Mouse (Mus musculus) embryonic facial prominence, embryonic 15.5 days (tissue): ENCODE measurements at regions not wholly inside any gene's neighbourhood (a gene's known extent, or its start where the extent isn't known, plus 50 kb on each side); places are given as distances from the start of the nearest gene placed in this dataset.

Source experiments
- ATAC-seq: fragments of 200-750 bp; cut with Nextera tagmentation; 2 replicates; pipeline ENCODE4 v1.8.0; 2017; ENCODE audit warnings: low read depth, moderate TSS enrichment; ENCODE audit not compliant: insufficient number of reproducible peaks, low FRiP score, low TSS enrichment
- H3K27ac ChIP-seq: fragments of 300-500 bp; sonication (generic); replicated peaks from 2 replicates; pipeline ENCODE4 v1.5.1; 2015; ENCODE audit warnings: mild to moderate bottlenecking, inconsistent platforms
- H3K27me3 ChIP-seq: fragments of 300-500 bp; sonication (generic); 2 replicates; pipeline ENCODE4 v1.6.1; 2015; ENCODE audit warnings: inconsistent platforms
- H3K36me3 ChIP-seq: fragments of 300-500 bp; sonication (generic); 2 replicates; pipeline ENCODE4 v1.6.1; 2015; ENCODE audit warnings: mild to moderate bottlenecking, inconsistent platforms
- H3K4me1 ChIP-seq: fragments of 300-500 bp; sonication (generic); 2 replicates; pipeline ENCODE4 v1.6.1; 2015; ENCODE audit warnings: inconsistent platforms
- H3K4me2 ChIP-seq: fragments of 300-500 bp; sonication (generic); replicated peaks from 2 replicates; pipeline ENCODE4 v1.6.1; 2015; ENCODE audit warnings: mild to moderate bottlenecking, inconsistent platforms
- H3K4me3 ChIP-seq: fragments of 300-500 bp; sonication (generic); replicated peaks from 2 replicates; pipeline ENCODE4 v1.5.1; 2015; ENCODE audit warnings: mild to moderate bottlenecking, inconsistent platforms
- H3K9ac ChIP-seq: fragments of 300-500 bp; sonication (generic); 2 replicates; pipeline ENCODE4 v1.6.1; 2015; ENCODE audit warnings: inconsistent platforms
- H3K9me3 ChIP-seq: fragments of 300-500 bp; sonication (generic); replicated peaks from 2 replicates; pipeline ENCODE4 v1.6.1; 2016; ENCODE audit warnings: inconsistent platforms
- WGBS: fragments of 180-500 bp; shearing (Covaris S2); methylation state at CpG from one replicate; pipeline ENCODE4 v1.1.7; 2015; 5-methylcytosine and 5-hydroxymethylcytosine counted together

DNA sequence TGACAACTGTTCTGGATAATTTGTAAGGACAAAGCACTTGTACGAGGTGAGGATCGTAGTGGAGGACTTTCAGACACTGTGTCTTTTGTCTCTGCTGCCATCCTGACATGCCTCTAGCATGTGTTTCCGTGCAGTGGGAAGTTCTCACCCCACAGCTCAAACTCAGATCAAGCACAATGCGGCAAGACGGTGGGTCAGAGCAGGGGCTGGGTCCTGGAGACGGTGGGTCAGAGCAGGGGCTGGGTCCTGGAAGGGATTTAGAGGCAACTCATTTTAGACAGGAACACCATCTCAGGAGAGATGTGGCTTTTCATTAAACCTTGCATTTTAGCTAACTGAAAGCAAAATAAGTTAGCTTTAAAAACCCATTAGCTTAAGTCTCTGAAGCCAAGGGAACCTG is 52.3 kb upstream of the Trpc7 start:
- Histone ChIP-seq H3K9ac (no peak overlapping the region), H3K27me3 (no peaks in the 10 kb centered on the region), H3K36me3 (no peaks in the 10 kb centered on the region), H3K9me3 (no peaks in the 10 kb centered on the region), H3K4me3 (no peak overlapping the region), H3K4me1 (no peaks in the 10 kb centered on the region), H3K4me2 (no peak overlapping the region), H3K27ac (no peak overlapping the region)
- ATAC-seq = no peak
- WGBS = 78% methylated on average over 6 of the region's 6 CpGs

- Histone ChIP-seq H3K27me3 (no peaks in the 10 kb centered on the region), H3K4me1 (no peaks in the 10 kb centered on the region), H3K27ac (no peak overlapping the region), H3K9me3 (no peaks in the 10 kb centered on the region), H3K9ac (no peak overlapping the region), H3K4me3 (no peak overlapping the region), H3K36me3 (no peaks in the 10 kb centered on the region), H3K4me2 (no peak overlapping the region)
- WGBS = 74% methylated on average over 7 of the region's 7 CpGs
- ATAC-seq = no peak
Measured at GRCm38 (mm10) chr13:56947266-56947665, 51.5 kb upstream of the Trpc7 start.
